Mouse (Mus musculus): ENCODE data around the gene Col27a1.

The Col27a1 gene

DNA sequence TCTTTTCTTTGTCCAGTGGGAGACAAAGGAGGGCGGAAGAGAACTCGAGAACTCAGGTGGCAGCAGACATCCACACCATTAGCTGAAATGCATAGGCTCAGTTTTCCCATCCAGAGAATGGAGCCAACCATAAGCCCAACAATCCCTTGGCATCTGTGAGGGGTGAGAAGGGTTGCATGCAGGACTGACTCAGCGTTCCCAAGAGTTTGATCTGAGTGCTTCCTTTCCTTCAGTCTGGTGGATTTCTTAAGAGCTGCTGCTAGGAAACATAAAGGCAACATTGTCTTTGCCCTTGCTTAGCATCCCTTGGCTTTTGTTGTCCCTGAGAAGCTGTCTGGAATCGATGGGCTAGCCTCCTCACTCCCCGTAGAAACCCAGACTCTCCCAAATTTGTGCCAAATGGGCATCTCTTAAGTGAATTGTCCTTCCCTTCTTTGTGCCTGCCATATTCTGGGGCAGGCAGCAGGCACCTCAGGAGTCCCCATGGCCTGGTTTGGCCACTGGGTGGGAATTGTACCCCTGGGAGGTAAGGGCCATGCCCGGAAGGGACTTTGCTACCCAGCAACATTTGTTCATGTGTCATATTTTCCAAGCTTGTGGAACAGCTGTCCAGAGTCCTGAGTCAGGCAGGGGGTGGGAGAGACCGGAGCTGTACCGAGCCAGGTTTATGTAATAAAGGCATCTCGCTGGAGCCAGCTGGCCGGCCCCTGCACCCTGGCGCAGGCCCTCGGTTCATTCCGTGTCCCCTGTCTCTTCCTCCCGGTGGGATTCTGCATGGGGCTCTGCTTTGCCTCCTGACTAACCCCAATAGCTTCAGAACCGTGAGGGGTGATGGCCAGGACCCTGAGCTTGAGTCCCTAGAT, 7.5 kb downstream of the Col27a1 start:
- in situ Hi-C loops (cut with MboI; ENCODE audit: unreplicated experiment in 2 of 2), result loop anchor here in 1 of 2 experiments (25.0 kb wide), 1 partner anchor 909 kb away; no protein-coding TSS in a partner anchor

DNA sequence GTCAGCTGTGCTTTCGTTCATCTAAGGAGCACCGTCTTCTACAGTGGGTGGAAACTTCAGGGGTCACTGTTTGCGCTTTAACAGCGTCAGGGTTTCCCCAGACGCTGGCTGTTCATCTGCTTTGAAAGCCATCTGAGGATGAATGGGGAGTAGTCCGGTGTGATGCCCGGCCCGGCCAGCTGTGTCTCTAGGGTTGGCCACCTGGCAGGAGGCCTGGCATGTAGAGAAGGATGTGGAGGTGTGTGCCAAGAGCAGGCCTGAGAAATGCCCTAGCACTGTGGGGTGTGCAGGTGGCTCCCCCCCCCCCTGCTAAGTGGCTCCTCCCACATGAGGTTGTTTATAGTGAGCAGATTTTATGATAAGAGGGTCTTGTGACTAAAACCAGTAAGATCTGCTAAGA, 8.4 kb downstream of the Col27a1 start:
- in situ Hi-C loops (cut with MboI; ENCODE audit: unreplicated experiment in 2 of 2), result loop anchor here in 1 of 2 experiments (25.0 kb wide), 1 partner anchor 910 kb away; no protein-coding TSS in a partner anchor

DNA sequence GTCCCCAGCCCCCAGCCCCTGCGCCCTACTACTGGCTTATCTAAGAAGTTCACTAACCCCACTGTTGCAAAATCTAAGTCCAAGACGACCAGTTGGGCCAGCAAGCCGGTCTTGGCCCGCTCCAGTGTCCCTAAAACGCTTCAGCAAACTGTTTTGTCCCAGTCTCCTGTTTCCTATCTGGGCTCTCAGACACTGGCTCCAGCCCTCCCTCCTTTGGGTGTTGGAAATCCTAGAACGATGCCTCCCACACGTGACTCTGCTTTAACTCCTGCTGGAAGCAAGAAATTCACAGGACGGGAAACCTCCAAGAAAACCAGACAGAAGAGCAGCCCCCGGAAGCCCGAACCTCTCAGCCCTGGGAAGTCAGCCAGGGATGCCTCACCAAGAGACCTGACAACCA, 11.6 kb downstream of the Col27a1 start:
- in situ Hi-C loops (cut with MboI; ENCODE audit: unreplicated experiment in 2 of 2), result no loop called here

DNA sequence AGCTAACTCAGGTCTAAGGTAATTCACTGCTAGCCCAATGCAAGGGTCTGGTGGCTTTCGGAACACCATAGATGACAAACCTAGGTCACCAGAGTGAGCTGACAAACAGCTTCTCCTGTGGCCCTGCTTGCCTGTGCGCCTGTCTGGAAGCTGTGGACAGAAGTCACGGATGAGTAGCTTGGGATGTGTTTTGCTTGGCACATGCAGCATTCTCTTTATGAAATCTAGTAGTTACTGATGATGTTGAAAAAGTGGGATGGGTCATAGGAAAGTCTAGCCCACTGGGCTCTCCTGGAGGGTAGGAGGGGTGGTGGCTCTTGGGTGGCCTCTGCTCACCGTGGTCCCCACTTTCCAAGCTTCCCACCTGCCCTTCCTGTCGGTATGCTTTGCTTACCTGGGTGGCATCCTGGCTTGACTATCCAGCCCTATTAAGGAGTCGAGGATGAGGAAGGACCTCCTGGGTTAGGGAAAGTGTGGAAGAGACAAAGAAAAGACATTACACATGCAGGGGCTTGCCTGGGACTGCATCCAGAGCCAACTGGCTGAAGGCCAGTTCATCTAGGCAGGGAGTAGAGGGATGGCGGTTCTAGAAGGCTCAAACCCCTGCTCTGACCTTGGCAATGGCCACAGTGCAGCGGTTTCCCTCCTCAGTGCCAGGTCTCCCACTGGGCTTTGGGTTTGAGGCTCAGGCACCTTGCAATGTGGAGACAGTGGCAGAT, 12.5 kb downstream of the Col27a1 start:
- in situ Hi-C loops (cut with MboI; ENCODE audit: unreplicated experiment in 2 of 2), result no loop called here

DNA sequence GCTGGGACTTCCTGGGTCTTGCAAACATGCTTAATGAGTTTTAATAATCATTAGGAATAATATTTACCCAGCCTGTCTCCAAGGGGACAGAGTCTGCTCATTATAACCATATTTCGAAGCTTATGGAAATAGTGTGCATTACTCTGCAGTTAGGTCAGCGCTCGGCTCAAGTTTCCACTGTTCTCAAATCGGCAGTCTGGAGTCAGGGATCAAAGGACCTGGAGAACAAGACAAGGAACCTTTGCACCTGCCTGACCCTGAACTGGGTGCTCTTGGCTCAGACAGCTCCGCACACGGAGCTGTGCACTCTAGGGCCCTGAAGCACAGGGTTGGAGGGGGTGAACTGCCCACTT, 13.1 kb downstream of the Col27a1 start:
- in situ Hi-C loops (cut with MboI; ENCODE audit: unreplicated experiment in 2 of 2), result no loop called here

DNA sequence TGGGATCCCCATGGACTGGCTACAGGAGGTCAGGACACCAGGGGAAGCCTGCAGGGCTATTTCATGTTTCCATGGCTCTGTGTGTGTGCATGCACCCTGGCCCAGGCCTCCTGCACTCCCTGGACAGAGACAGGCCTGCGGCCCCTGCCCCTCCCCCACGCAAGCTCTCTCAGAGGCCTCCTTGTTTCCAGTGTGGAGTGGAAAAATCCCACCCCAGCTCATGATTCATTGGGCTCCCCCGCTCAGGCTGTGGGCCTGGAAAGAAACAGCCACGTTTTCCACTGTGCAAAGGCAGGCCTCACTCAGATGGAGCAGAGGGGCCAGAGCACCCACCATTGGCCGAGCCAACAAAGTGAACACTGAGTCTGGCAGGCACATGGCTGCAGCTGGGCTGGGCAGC, 15.1 kb downstream of the Col27a1 start:
- in situ Hi-C loops (cut with MboI; ENCODE audit: unreplicated experiment in 2 of 2), result no loop called here

DNA sequence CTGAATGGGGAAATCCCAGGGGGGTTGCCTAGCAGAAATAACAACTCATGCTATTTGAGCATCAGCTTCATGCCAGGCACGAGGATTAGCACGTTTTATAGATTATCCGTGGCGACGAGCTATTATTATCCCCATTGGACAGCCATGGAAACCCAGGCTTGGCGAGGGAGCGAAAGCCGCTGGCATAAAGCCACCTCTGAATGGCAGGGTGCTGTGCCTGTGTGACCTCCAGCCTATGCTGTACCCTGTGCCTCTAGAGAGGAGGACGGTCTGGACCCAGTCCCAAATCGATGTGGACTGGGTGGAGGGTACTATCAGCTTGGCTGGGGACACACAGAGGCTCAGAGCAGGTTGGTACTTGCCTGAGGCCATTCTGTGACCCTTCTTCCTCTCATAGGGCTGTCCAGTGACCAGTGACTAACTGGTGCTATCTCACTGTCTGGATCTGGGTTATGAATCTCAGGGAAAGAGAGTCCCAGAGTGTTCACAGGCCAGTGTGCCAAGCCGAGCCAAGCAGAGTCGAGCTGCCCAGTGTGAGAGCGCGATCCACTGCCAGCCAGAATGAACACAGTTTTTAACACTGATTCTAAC, 16.3 kb downstream of the Col27a1 start:
- in situ Hi-C loops (cut with MboI; ENCODE audit: unreplicated experiment in 2 of 2), result no loop called here

DNA sequence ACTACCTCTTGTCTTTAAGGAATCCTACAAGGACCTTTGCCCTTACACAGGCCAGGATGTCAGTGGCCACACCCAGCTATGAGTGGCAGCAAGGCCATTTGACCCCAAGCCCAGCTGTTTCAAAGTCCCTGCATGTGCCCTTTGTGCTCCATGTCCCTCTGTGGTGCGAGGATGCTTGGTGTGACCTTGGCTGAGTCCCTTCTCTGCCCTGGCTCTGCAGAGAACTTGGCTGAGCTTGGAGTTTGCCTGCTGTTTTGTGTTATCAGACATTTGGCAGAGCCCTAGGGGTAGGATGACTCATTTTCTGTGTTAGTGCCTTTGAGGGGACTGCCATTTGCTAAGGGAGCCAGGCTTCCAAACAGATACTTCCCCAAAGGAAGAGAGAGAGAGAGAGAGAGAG, 17.3 kb downstream of the Col27a1 start:
- in situ Hi-C loops (cut with MboI; ENCODE audit: unreplicated experiment in 2 of 2), result no loop called here

DNA sequence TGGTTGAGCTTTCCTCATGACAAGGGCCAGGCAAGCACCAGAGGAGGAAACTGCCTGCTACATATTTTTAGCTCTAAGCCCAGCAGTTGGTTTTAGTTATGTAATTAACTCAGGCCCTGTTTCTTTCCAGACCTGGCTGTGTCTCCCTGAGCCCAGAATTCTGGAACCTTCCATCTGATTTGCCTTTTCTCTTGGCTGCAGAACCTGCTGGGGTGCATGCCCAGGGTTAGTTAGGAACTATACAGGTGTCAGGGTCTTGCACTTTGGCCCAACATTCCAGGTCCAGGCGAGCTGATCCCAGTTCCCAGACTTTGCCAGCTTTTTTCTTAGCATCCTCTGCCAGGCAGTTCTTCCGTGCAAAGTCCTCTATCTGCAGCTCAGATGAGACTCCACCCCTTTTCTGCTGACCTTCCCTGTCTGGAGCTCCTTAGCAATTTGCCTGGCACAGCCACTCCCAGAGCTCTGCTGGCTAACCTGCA, 18.8 kb downstream of the Col27a1 start:
- in situ Hi-C loops (cut with MboI; ENCODE audit: unreplicated experiment in 2 of 2), result no loop called here

DNA sequence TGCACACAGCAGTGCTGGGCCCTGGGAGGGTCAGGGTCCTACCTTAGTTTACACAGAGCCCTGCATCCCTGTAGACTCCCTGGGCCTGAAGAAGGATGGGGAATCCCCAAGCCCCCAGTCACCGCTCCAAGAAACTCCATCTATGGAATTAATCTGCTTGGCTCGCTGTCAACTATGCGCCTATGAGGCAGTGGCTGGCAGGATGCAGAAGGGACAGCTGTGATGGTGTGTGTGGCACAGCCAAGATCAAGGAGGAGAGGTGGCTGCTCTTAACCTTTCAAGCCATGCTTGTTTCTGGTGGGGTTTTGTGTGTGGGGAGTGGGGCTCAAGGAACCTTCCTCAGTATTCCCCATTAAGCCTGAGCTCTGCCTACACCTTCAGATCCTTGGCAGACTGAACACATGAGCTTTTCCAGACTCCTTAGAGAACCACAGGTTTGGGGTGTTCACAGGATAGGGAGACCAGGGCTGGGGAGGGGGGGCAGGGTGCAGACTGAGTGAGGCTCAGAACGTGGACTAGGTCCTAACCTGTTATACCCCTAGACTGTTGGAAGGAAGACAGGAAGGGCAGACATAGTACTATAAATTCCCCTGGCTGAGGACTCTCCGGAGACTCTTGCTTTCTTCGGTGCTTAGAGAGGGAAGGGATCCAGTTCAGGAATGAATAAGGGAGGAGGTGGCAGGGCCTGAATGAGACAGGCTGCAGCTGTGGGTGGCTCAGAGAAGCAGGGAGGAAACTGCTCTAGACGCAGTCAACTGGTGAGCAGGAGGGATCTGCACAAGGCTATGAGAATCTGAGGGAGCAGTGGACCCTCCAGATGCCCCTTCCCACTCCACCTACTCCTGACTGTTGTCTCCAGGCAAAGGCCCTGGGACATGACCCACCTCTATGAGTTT, 20.0 kb downstream of the Col27a1 start:
- in situ Hi-C loops (cut with MboI; ENCODE audit: unreplicated experiment in 2 of 2), result no loop called here

DNA sequence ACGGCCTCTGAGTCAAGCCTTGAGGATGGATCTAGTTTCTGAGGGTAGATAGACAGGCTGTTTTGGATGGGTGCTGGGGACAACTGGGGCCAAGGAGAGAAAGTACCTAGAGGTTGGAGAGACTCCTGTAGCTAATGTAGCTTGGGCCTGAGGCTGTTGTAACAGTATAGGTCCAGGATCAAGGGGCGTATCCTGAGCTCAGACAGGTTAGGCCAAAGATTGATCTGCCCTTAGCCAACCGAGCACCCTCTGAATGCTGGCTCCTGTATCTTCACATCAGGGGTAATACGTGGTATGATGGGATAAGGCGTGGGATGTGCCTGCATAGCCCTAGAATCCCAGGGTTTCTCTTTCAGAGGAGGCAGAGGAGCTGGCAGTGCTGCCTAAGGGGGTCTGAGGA, 21.0 kb downstream of the Col27a1 start:
- in situ Hi-C loops (cut with MboI; ENCODE audit: unreplicated experiment in 2 of 2), result no loop called here

DNA sequence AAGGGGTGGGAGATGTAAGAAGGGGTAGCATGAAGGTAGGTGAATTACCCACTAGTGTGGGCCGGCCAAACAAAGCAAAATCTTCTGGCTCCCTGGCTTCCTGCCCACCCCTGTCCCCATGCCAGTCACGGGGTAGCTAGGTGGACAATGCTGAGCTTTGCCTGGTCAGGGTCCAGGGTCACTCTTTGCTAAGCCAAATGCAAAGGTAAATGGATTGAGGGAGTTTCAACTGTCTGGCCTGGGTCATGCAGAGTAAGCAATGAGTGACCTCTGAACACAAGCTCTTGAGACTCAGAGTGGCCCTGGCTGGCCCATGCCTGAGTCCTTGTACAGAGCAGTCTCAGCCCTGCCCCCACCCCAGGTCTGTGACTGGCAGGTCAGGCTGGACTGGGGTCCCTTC, 22.4 kb downstream of the Col27a1 start:
- in situ Hi-C loops (cut with MboI; ENCODE audit: unreplicated experiment in 2 of 2), result no loop called here

DNA sequence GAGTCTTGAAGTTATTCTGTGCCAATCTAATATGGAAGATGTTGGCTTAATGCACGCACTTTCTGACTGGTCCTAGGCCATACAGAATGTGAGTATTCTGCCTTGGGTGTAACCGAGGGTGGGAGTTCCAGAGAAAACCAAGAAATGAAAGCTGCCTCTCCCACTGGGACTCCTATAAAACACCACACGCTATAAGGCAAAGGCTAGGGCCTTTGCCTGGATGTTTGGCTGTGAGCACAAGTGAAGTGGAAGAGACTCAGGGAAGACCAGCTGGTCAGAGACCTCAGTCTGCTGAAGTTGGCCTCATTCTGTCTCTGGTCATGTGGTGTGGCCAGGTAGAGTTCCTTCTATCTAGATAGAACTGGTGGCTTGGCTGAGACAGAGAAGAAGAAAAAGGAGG, 23.4 kb downstream of the Col27a1 start:
- in situ Hi-C loops (cut with MboI; ENCODE audit: unreplicated experiment in 2 of 2), result no loop called here

DNA sequence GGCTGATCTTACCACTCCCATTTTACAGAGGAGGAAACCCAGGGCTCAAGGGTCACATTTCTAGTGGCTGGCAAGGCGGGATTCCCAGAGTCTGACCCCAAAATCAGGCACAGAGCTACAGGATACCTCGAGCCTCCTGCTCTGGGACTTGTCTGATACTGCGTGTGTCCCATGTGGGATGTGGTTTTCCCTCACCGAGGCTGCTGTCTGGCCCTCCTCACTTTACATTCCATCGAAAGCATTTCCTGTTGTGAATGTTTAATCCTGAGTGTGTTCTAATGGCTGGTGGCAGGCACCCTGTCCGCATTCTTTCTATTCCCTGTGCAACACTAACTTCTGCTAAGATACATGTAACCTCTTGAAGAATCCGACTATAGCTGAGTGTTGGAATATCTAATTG, 24.3 kb downstream of the Col27a1 start:
- in situ Hi-C loops (cut with MboI; ENCODE audit: unreplicated experiment in 2 of 2), result no loop called here

DNA sequence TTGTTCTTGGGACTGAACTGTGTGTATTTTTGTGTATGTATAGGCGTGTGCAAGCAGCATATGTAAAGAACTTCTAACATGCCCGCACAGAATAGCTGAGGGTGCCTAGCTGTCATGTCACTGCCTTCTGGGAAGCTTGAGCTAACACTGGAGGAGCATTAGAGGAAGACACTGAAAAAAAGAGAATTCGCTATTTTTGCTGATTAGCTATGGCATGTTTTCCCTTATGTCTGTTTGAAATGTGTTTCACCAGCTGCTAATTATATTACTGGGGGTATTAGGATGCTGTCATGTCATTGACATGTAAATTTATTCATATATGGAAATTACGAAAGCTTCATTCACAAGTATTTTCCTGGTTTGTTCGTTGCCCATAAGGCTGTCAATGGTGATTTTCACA, 24.9 kb downstream of the Col27a1 start:
- in situ Hi-C loops (cut with MboI; ENCODE audit: unreplicated experiment in 2 of 2), result no loop called here

DNA sequence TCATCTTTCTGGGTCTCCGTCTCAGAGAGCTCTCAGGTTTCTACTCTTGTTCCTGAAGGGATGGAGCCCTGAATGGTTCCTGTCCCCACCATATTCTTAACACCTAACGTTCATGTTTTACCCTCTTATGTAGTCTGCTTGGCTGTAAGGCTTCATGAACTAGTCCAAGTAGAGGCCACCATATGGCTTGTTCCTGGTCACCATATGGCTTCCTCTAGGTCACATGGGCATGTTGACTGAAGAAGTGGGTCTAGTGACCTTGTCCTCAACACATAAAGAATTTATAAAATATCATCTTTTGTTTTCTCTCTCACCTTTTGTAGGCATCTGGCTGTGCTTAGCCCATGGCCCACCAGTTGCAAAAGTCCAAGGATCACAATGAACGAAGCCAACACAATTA, 27.2 kb downstream of the Col27a1 start:
- in situ Hi-C loops (cut with MboI; ENCODE audit: unreplicated experiment in 2 of 2), result no loop called here

DNA sequence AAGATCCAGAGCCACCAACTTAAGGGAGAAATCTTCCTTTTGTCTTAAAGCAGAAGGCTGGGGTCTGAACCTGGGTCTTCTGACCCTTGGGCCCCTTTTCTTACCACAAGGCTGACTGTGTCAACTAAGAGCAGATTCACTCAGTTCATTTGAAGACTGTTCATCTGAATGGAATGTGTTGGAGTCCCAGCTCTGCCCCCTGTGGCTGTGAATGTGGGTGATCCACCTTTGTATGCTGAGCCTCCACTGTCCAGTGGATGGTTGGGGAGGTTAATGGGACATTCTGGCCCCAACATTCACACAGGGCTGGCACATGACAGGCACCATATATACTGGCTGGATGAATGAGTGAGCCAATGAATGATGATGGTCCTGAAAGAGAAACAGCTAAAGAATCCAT, 34.2 kb downstream of the Col27a1 start:
- in situ Hi-C loops (cut with MboI; ENCODE audit: unreplicated experiment in 2 of 2), result no loop called here

DNA sequence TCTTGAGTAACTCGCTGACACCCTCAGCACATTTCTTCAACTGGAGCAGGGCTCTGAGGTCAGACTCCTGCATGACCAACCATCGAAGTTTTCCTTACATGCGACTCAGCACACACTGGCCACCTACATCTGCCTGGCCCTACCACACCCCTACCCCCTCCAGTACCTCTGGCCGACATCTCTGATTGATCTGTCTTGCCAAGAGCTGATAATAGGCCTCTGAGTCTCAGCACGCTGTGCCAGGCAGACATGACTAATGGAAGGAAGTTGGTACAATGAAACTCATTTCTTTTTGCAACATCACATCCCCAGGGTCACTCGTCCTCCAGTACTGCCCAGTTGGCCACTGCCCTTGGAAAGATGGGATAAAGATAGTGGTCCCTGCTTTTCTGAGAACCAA, 35.1 kb downstream of the Col27a1 start:
- in situ Hi-C loops (cut with MboI; ENCODE audit: unreplicated experiment in 2 of 2), result no loop called here

DNA sequence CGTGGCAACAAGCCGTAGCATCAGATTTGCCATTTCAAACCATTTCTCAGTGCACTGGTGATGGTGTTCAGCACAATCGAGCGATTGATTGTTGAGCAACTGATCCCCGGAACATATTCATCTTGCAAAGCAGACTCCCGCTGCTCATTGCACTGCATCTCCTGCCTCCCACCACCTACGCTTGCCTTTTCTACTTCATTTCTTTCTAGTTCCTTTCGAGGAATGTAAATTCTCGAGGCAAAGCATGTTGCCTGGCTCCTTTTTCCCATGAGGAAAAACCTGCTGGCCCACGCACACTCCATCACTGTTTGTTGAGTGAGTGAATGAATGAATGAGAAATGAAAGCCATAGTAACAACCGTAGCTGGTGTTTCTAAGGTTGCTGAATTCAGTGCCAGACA, 38.0 kb downstream of the Col27a1 start:
- in situ Hi-C loops (cut with MboI; ENCODE audit: unreplicated experiment in 2 of 2), result no loop called here

DNA sequence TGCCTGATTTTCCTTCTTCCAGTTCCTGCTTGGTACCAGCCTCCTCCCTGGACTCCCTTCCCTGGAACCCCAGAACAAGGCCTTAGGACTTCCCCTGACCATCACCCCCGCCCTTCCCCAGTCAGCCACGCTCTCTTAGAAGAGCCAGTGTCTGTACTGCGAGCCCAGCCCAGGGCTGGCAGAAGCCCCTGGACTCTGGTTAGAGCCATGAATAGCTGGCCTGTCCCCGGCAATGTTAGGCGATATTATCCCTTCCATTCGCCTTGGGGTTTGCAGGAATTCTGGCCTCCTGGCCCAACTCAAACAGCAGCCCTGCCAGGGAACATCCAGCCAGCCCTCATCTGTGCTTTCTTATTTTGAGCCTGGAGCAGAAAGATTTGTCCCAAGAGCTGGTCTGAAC, 39.9 kb downstream of the Col27a1 start:
- in situ Hi-C loops (cut with MboI; ENCODE audit: unreplicated experiment in 2 of 2), result no loop called here

DNA sequence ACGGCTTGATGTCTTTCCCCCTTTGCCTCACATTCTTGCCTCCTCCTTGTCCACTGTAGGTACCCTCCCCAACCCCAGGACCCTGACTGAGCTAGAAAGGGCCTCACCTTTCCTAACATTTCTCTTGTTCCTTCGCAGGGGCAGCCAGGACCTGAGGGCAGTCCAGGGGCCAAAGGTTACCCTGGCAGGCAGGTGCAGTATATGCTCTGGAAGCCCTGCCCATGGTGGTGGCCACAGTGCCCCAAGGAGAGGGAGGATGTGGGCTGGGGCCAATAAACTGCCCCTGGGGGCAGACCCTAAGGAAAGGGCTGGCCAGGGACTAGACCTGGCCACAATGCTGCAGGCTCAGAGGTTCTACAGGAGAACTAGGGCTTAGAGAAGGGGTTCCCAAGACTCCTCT, 40.3 kb downstream of the Col27a1 start:
- in situ Hi-C loops (cut with MboI; ENCODE audit: unreplicated experiment in 2 of 2), result no loop called here
